Mouse (Mus musculus) left cerebral cortex, postnatal 10 days (tissue): ENCODE results near the gene Hs3st4. TPM values are rescaled to one million over a fixed set of nuclear protein-coding genes. Genes with fewer than 3 reads are reported as not detected.

Experiments used
- DNase-seq, 2 experiments: peaks; one replicate each; pipeline ENCODE4 v3.0.0; 2021 to 2022; ENCODE audit warnings: low spot score in 2 of 2, mixed read lengths in 1 of 2; ENCODE audit errors: extremely low spot score in 1 of 2
- intact Hi-C: fragments of 180-260 bp; cut with DNase I; formaldehyde crosslinking; loops from one replicate; pipeline ENCODE4 v1.15.1; 2025
- total RNA-seq, 2 experiments: library from RNA; stranded (reverse); gene quantifications; 2 replicates each; pipeline ENCODE4 v1.2.3; 2021

Hs3st4 gene
- total RNA-seq, 2 experiments from 2014 or later, result 53.5 to 65.8 TPM

GRCm38 (mm10) chr7:124250566-124250965 lies 267.9 kb downstream of the Hs3st4 start:
- no peak for DNase-seq
- intact Hi-C loops, result no loop called here

GRCm38 (mm10) chr7:124258419-124258818 lies 275.8 kb downstream of the Hs3st4 start:
- intact Hi-C loops, result no loop called here
- DNase-seq, result no peak

- intact Hi-C loops, result no loop called here
- peak in 1 of 2 experiments; percentile 21 for DNase-seq
These were observed 288.1 kb downstream of the Hs3st4 start for GRCm38 (mm10) chr7:124270734-124271133.

DNA sequence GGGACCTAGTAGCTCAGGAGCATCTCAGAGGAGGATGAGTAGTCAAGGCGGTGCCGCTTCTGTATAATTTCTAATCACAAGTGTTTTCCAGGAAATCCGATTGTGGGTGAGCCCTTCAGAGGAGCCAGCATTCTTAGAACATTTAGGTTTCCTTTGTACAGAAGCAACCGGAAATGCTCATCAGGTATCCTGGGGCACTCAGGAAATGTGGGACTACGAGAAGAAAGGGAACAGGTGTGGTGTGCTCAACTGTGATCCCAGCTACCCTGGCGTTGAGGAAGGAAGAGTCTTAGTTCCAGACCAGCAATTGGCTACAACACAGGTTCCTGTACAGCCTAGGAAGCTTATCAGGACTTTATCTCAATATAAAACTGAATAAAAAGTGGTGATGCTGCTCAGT lies 307.2 kb downstream of the Hs3st4 start:
- no peak for DNase-seq
- intact Hi-C loops, result no loop called here

- peak in 1 of 2 experiments; percentile 27 for DNase-seq
- intact Hi-C loops, result no loop called here
These were observed 336.8 kb downstream of the Hs3st4 start for GRCm38 (mm10) chr7:124319451-124319850.

DNA sequence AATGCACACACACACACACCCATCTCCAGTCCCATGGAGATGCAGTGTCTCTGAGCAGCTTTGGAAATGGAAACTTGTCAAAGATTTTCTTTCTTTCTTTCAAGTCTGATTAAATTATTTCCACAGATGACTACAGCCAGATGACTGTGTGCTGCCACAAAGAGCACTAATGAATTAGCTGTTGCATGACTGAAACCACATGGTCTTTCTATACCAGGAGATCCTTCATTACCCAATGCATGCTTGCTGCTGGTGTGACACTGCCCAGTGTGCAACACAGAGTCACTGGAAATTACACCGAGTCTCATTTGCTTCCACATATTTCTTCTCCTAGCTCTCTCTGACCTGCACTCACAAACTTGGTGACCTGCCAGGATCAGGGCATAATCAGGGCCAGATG lies 353.0 kb downstream of the Hs3st4 start:
- intact Hi-C loops, result no loop called here

DNA sequence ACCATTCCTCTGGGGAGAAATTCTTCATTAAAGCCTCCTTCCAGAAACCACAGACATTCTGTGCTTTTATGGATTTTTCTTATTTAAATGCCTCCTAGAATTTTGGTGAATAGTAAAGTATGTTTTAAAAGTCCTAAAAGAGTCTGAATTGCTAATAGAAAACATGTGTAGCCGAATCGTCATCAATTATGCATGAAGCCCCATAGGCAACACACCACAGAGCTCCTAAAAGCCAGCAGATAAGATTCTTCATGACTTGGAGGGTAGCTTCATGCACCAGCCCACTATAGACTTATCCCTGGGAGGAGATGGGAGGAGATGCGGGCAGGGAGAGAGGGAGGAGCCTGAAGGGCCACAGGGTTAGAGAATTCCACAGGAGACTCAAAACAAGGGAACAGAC lies 358.8 kb downstream of the Hs3st4 start:
- DNase-seq, result no peak
- intact Hi-C loops, result no loop called here

More for the DNA sequence above, 353.0 kb downstream of the Hs3st4 start:
- peak in 1 of 2 experiments; percentile 30 for DNase-seq

DNA sequence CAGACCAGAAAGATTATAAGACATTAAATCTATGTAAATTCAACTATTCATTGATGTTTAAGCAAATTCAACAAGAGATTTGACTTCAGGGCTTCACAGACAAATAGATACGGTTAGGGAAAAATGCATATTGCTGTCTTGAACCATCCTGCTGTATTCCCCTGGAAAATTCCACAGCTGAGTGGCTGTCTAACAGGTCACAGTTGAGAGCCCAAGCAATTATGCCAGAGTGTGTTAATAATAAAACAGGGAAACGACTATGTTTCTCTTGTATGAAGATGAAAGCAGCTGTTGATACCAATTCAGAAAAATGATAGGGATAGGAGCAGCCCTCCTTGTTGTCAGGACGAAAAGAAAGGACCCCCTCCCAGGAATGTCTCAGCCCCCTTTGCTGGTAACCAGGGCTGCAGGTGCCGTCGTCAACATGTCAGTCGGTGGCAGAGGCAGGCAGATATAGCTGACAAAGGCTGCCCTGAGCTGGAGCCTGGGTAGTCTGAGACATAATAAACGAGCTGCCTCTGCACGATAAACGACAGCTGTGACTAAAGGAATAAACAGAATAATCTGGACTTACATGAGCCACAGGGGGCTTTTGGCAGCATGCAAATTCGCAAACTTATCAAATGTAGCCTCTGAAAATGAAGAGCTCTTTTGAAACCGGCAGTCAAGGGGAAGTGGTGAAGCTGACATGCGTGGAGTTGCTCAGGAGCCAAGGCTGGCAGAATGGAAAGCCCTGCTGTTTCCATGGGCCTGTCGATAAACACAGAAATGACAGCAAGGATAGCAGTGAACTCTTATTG lies 364.7 kb downstream of the Hs3st4 start:
- intact Hi-C loops, result no loop called here
- peak in 1 of 2 experiments; percentile 11 for DNase-seq

DNA sequence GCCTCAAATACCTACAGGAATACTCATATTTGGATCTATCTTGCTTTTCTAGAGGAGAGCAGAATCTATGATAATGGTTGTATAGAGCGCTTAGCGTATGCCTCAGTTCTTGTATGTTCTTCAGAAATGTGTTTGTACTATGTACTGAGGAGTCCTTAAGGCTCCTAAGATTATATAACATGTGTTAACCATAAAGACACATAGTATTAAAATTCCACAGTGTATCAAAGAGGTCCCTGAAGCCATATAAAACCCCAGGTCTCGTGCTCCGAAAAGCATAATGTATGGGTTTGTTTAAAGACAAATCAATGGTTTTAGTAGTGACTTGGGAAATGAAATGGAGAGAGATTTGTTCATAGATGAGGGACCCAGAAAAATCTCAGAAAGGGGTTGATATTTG lies 371.4 kb downstream of the Hs3st4 start:
- no peak for DNase-seq
- intact Hi-C loops, result no loop called here

GRCm38 (mm10) chr7:124358068-124358467 lies 375.4 kb downstream of the Hs3st4 start:
- intact Hi-C loops, result no loop called here
- peak in 1 of 2 experiments; percentile 14 for DNase-seq

DNA sequence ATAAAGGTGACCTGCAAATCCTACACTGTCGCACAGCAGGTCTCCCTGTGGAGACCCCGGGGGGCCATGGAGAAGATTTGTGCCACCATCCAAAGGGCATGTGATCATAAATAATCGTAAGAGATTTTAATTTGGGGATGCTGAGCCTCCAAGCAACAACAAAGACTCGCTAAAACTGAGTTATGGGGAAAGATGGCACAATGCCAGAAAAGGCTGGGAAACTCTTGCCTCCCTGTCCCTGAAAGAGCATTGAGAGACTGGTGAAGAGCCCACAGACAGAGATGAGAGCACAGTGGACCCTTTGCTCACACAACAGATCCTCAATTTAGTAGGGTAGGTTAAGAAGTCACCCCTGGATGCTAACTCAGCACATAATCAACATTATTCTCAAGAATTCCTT lies 377.2 kb downstream of the Hs3st4 start:
- intact Hi-C loops, result no loop called here
- no peak for DNase-seq

DNA sequence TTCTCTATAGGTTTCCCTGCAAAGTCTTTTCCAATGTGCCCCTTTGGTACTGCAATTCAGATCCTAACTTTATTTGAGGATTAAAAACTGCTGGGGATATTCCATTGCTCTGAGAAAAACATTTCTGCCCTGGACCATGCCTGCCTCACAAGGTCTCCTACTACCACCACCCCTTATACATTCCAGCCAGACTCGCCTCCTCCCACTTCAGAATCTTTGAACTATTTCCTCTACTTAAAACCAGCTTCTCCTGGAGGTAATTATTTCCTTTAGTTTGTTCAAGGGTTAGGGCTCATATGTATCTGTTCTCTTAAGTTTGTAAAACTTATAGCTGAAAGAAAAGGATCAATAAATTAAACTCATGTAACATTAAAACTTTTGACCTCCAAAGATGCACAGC lies 389.6 kb downstream of the Hs3st4 start:
- DNase-seq, result no peak
- intact Hi-C loops, result no loop called here

DNA sequence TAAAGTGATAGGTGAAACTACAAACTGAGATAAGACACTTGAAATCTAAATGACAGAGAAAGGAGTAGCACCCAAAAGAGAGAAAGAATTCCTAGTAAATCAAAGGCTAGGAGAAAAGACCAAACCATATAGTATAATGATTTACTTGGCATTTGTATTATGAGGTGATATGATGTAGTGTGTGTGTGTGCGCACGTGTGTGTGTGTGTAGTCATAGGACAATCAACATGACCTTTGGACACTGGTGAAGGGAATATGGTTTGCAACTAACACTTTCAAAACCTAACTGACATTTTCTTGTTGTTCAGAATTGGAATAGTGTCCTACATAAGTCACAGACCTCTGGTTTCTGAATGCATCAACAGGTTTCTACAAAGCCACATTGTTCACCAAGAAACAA lies 390.0 kb downstream of the Hs3st4 start:
- intact Hi-C loops, result no loop called here
- no peak for DNase-seq

DNA sequence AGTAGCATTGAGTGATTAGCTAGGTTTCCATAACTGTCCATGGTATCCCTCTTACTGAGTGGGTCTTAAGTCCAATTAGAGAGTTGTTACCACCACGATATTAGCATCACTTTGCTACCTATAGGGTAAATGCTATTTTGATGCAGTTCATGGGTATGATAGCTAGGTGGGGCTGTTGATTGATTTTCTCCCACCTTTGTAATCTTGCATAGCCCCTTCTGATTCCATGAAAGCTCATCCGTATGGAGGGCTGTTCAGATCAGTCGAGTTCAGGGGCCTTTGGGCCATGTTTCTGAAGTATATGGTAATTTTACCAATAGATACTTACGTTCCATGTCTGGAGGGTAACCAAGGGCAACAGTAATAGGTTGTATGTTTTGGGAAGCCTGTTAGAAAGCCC lies 400.8 kb downstream of the Hs3st4 start:
- no peak for DNase-seq
- intact Hi-C loops, result no loop called here

DNA sequence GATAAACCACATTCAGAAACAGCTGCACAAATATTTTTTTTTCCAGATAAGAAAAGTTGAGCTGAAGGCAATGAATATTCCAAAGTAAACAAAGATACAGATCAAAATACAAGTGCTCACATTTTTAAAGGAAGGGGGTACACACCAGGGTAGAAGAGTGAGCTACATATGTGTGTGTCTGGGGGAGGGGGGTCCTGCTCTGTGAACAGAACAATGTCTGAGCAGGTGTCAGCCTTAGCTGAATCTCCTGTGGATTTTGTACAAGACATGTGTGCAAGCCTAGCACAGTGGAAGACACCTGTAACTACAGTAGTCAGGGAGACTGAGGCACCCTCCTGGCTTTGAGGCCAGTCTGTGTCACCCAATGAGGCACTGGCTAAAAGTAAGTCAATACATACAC lies 416.5 kb downstream of the Hs3st4 start:
- no peak for DNase-seq

GRCm38 (mm10) chr7:124426951-124427350 lies 444.3 kb downstream of the Hs3st4 start:
- intact Hi-C loops, result no loop called here
- DNase-seq, result no peak

More for the DNA sequence above, 416.5 kb downstream of the Hs3st4 start:
- intact Hi-C loops, result no loop called here
